Mouse (Mus musculus) gonadal fat pad, adult 2 months (tissue): ENCODE measurements at regions not wholly inside any gene's neighbourhood (a gene's known extent, or its start where the extent isn't known, plus 50 kb on each side); places are given as distances from the start of the nearest gene placed in this dataset.

Experiments used
- DNase-seq: peaks from one replicate; pipeline ENCODE4 v3.0.0-alpha.2; 2012; ENCODE audit warnings: low read depth

DNA sequence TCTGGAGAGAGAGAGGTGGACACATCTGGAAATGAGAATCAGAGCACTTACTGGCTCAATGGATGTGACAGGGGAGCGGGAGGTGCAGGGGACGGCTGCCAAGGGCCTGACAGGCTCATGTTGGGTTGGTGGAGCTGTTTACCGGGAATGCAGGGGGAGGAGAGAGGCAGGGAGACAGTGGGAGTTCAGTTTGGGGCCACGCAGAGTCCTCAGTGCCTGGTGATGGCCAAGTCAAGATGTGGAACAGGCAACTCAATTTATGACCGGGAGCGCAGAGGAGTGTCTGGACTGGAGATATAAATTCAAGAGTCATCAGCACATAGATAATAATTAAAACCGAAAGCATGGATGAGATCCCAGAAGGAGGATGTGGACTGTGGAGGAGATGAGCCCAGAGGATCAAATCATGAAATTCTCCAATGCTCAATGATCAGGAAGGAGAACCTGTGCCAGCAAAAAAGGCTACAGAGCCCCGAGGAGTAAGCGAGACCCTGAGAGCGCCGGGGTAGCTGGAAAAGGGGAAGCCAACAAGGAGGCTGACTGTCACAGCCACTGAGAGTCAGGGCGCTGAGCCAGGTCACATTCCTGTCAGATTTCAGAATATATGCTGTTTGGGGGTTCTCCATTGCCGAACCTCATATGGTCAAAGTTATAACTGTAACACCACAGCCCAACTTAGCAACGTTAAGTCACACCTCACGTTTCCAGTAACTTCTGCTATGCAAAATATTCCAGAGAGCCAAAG, 358.0 kb upstream of the Npvf start:
- no peak for DNase-seq

DNA sequence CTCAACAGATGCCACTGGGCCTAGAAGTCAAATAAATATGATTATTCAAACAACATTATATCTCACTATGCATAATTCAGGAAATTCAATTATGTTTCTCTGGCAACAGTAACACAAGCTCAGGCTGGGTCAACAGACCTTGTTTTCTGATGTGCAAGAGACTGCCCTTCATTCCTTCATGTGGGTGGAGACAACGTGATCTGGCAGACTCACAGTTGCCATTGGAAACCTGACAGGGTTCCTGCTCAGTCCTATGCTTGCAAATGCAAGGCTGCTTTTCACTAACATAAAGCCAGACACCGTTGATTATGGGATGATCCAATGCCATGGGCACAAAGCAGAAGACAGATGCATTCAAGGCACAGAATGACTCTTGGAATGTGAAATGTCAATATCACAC, 361.5 kb upstream of the Npvf start:
- no peak for DNase-seq

DNA sequence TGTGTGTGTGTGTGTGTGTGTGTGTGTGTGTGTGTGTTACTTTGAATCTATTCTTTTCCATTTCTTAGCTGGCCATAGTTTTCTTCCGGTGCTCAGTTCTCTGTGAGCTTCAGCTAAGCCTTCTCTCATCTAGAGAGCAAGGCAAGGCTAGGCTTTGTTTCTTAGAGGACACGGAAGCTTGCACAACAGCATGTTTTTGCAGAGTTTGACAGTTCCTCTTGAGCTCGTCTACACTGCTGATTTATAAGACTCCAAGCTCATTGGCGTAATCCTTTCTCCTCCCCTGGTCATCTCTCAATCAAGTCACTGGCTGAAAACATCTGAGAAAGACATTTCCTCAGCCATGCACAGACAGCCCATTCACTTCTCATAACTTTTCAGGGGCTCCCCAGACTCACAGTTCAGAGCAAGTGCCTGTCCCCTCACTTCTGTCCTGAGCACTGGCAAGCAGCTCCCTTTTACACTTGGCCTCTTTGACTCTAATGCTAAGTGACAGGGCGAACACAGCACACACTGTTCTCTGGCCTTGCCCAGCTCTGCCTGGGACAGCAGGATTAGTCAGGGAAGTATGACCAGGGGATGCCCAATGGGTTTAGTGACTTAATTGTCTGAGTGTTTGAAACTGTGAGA, 362.3 kb upstream of the Npvf start:
- DNase-seq: no peak

DNA sequence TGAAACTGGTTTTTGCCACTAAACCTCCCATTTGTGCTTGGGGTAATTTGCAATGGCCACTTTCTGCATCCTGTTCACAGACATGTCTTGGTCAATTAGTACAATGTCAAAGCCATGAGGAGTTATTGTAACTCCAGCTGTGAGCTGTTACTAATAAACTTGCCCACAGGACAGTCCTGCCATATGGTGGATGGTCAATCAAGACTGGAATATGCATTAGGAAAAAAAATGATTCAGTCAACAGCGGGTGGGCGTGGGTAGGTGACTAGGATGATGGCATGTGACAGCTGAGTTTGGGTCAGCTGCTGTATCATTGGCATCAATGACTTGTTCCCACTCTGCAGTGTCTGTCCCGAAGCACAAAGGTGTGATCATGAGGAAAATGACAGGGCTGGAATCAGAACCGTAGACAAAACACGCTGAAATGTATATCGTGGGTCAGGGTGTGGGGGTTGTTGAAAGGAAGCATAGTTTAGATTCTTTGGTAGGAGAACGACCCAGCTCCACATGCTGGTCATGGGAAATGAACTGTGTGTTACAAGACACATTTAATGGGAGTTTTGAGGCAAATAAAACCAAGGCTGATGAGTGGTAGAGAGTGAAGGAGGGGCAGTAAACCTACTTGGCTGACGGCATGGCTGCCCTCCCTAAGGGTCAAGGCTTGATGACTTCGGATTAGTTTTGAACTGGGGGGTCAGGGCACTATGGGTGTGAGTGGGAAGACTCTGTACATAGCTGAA, 363.2 kb upstream of the Npvf start:
- DNase-seq: no peak

DNA sequence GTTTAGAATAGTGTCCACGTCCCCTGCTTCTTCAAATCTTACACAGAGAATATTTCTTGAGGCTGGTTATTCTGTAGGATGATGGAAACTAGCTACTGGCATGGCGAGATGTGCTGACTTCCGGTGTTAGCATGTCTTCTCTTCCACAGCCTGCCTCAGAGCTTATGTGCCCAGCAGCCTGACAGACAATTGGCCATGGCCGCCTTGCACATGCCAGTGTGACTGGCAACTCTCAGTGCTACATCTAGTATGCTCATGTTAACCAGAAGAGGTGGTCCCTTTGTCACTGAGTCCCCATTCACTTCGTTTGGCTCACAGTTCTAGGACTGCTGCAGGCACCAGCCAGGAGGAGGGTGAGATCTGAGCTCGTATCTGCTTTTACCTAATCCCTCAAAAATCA, 367.0 kb upstream of the Npvf start:
- DNase-seq: no peak

- no peak for DNase-seq
Observed at GRCm38 (mm10) chr6:51023361-51023760, 369.1 kb upstream of the Npvf start.

GRCm38 (mm10) chr6:51024756-51025155, 370.5 kb upstream of the Npvf start:
- no peak for DNase-seq

DNA sequence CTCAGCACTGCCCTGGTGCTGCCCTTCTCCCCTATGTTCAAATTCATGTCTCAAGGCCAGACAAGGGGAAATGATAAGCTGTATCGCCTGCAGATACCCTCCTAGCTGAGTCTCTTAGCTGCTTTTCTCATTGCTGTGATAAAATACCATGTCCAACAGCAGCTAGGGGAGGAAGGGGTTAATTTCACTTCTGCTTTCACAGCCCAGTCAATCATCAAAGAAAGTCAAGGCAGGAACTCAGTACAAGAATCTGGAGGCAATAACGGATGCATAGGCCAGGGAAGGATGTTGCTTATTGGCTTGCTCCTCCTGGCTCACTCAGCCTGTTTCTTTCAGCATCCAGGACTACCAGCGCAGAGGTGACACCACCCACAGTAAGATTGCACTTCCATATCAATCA, 371.2 kb upstream of the Npvf start:
- DNase-seq: no peak

GRCm38 (mm10) chr6:51027296-51027695, 373.1 kb upstream of the Npvf start:
- no peak for DNase-seq

DNA sequence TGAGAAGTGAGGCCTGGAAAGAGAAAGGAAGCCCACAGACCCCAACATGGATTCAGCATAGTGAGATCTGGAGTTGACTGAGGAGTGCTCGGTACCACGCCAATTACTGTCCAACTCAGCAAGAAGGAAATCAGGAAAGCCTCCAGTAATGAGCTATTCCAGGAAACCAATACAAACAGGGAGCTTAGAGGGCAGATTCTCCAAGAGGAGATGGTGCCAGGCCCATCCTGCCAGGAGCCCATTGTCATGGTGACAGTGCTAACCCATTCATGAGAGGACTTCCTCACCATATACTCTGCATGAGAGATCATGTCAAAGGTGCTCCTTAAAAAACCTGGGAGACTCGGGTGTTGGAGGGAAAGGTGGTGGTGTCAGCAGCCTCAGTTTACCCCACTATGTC, 375.3 kb upstream of the Npvf start:
- no peak for DNase-seq

DNA sequence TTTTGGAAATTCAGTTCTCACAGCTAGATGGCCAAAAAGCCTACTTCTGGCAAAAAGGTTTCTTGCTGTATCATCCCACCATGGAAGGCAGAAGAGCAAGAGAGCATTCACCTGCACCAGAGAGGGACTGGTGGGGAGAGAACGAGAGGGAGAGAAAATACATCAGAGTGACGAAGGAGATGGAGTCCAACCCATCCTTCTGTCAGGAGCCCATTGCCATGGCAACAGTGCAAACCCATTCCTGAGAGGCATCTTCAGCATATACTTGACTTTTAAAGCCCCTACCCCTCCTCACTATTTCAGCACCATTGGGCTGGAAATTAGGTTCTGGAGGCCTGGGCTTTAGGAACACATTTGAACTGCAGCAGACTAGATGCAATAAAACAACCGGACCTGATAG, 375.7 kb upstream of the Npvf start:
- no peak for DNase-seq

DNA sequence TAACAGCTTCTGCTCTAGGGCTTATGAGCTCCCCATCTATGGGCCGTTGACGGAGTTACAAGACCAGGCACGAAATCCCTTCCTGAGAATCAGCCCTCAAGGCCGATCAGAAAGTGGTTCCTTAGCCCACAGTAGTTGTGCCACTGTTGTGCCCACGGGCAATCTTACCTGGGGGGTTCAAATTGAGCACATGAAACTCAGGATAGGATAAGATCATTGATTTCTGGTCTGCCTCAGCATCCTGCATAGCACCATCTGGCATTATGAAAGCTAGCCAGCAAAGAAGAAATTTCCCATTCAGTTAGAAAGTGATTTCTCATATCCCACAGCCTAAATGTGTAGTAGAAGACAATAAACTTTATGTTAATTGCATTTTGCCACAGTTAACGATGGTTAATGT, 379.6 kb upstream of the Npvf start:
- DNase-seq: no peak

DNA sequence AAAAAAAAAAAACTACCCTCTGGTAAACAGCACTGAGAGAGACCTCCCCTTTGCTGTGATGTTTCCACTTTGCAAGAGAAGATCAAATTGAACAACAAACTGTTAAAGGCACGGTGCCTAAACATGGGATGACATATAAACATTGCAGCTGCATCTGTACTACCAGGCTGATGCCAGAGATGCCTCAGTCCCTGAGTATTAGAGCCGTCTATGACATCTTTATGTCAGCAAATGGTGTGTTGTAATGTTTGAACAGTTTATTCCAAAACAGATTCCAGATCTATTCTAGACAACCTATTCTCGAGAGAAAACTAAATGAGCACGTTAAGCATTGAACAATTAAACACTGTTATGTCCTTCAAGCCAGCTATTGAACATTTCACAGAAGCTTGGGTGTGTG, 381.8 kb upstream of the Npvf start:
- DNase-seq: no peak

DNA sequence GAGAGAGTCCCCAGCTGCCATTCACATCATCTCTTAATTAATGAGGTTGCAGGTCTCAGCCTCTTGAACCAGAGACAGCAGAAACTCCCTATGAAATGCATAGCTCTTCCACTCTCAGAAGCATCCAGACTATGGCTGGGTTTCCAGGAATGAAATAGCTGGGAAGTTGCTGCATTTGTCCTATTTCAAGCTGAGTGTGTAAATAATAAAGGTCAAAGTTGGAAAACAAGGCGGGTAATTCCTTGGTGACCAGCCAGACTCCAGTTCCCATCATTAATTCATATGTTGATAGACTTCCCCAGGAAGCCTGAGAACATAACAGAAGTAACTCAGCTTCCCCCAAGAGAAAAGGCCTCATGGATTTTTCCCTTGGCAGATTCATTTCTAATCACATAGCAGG, 382.3 kb upstream of the Npvf start:
- no peak for DNase-seq

- DNase-seq: no peak
Observed at GRCm38 (mm10) chr6:51036956-51037355, 382.7 kb upstream of the Npvf start.

DNA sequence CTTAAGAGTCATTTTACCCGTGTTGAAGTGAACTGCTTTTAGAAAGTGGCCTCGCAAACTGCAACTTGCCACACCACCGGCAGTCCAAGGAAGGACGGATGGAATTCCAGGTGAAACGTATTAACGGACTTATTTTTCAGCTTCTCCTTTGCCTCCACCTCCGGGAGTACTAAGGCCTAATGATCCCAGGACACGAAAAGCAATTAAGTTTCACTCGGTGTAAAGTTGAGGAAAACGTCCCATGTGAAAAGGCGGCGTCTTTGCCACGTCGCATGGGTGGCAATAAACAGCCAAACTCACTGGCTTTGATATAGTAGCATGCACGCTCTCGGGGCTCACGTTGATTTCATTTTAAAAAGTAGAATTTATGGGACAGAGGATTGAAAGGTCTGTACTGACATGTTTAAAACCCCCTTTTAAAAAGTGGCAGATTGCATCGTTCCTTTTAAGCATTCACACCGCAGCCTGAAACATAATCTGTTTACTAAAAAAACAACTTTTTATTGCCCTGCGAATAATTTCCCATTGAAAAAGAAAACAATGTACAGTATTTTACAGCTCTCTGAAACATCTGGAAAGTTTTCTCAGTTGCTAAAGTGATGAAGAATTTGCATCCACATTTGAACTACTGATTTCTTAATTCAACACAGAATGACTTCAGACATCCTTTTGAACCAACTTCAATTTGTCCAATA, 385.4 kb upstream of the Npvf start:
- no peak for DNase-seq

- no peak for DNase-seq
Observed at GRCm38 (mm10) chr6:51043970-51044369, 388.5 kb upstream of the Nfe2l3 start.

DNA sequence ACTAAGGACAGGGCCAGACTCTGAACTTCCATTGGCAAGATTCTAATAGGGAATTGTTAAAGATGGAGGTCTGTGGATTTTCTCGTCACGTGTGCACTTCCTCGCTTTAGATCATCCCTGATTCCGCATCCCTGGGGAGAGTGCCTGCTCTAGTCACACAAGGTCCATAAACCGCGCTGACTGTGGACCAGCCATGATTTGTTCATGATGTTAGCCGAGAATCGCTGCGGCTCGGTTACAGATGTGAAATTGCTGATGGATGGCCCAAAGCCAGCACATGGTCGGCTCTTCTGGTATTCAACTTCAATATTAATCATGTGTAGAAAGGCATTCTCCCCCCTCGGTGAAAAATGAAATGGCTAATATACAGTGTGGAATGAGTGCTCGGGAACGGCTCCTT, 387.6 kb upstream of the Nfe2l3 start:
- no peak for DNase-seq

DNA sequence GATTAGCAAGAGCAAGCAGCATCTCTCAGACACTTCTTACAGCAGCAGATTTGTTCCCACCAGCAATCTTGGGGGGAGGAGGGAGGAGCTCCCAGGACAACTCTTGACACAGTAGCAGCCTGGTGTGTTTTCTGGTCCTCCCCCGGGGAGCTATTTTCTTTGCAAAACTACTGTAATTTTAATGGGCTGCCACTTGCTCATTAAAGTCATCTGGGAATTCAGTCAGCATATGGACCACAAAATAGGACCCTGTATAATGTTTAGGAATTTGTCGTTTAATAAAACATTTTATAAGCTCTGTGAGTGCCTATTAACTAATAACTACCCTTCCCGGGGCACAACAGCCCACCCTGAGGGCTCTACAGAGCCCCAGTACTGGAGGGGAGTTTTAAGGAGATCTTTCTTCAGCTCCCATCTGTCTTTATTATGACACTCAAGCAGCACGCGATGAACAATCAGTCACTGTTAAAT, 380.0 kb upstream of the Nfe2l3 start:
- DNase-seq: no peak

DNA sequence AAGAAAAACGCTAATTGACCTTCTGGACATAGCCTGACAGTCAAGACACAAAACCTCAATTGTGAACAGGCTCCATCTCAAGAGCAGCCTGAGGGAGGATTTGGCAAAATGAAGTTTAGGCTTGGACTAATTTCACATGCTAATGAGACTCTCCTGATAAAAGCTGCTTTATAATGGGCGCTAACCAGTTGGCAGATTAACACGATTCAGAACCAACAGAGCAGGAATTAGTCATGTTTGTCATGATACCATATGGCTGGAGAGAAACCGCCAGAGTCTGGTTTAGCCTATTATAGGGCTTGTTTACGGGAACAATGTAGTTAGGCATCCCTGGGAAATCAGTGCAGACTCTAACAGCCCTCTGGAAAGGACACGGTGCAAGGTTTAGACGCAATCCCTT, 375.2 kb upstream of the Nfe2l3 start:
- DNase-seq: no peak

GRCm38 (mm10) chr6:51059923-51060847, 372.3 kb upstream of the Nfe2l3 start:
- DNase-seq: no peak
